25 mouse cellular contexts compared by ENCODE assay signal in genomic region chr7:87241139-87241538, GRCm38 (mm10). TPM values are rescaled to one million over a fixed set of nuclear protein-coding genes. Genes with fewer than 3 reads are reported as not detected.
DNase-seq lines count a peak whose midpoint lies in the region; ATAC-seq and TF ChIP-seq lines count a peak whose summit lies in the region.
"Had no signal": no experiment of that assay in that cellular context is flagged by ENCODE, and none has a peak within 500 bp of the region (broad histone marks: within the 10 kb centered on the region; RNA-seq: fewer than 3 reads in every experiment).

No protein-coding gene starts in this region.

- CTCF ChIA-PET in Patski (lab: Charles Lee), result no interaction called here

- ATAC-seq in Patski, result peak; percentile 87
- ATAC-seq: forebrain, embryonic 15.5 days; intestine, embryonic 15.5 days had no signal

- H3K27me3 ChIP-seq in Patski, result no peaks in the 10 kb centered on the region
- H3K27me3 ChIP-seq: embryonic facial prominence, embryonic 13.5 days; forebrain, embryonic 15.5 days; heart, embryonic 15.5 days; intestine, embryonic 15.5 days had no signal

- POLR2A ChIA-PET in Patski (lab: Charles Lee), result no interaction called here

- no peak for TF ChIP-seq CTCF in Patski (IDR thresholded peaks at IDR 0.05)

- DNase-seq in lung, postnatal 10 days, result peak; percentile 5
- no peak for DNase-seq in lung, postnatal 25 days (ENCODE audit: low spot score)
- no peak for DNase-seq in Patski (ENCODE audit: low read depth, low spot score)
- peak; percentile 5 for DNase-seq in forelimb bud, embryonic 11.5 days (ENCODE audit: low read depth, low spot score)
- no peak for DNase-seq in adrenal gland, adult 18-20 months (ENCODE audit: low spot score in 2 of 2)
- no peak for DNase-seq in frontal cortex, postnatal 14 days (ENCODE audit: low spot score in 2 of 2)
- no peak for DNase-seq in lung, adult 18-20 months
- DNase-seq: adrenal gland, postnatal 10 days; B cell, adult 2 months; cerebellum, adult 11 months; cerebellum, adult 8-10 months; cerebellum, postnatal 14 days; embryo, embryonic 11 days; gastrocnemius, postnatal 36 days; heart, adult 2 months; heart, postnatal 14 days; kidney, adult 18-20 months had no signal

- in situ Hi-C loops in Patski (cut with MboI; ENCODE audit: low pct_unique_long_range_greater_than_20kb), result no loop called here

RNA-seq across cellular contexts. Expression of gene Nox4, which starts 4.8 kb away (rescaled TPM):
- polyA plus RNA-seq in Patski (2021), result 14.4 TPM
- 1 to 10 TPM in 1 of 2 experiments, under 1 TPM in 1; 0.86 to 1.7 TPM for total RNA-seq in adrenal gland, adult 18-20 months (2021)
- total RNA-seq: common myeloid progenitor, adult 5-6 weeks; hematopoietic stem cell, adult 5-6 weeks; MEL had no signal
- polyA plus RNA-seq: erythroblast, embryonic 14.5 days had no signal

Comparison
In these comparisons a context has a peak if more than half of its experiments do, and no peak if none do; other contexts are left out.
1. DNase-seq: peak in lung, postnatal 10 days (single experiment) and forelimb bud, embryonic 11.5 days (single experiment); none in lung, postnatal 25 days (single experiment), Patski (single experiment), adrenal gland, adult 18-20 months (0 of 2), frontal cortex, postnatal 14 days (0 of 2) and lung, adult 18-20 months (0 of 2).